Mouse (Mus musculus): ENCODE results near the gene B230104I21Rik.

- TF ChIP-seq CTCF (IDR thresholded peaks at IDR 0.05; ENCODE audit: extremely low read depth, insufficient read depth, low read length) (no peak), POLR2A (IDR thresholded peaks at IDR 0.05; ENCODE audit: extremely low read depth, insufficient read depth, low read length) (no peak)
Observed at GRCm38 (mm10) chr4:154328431-154328830, 7.5 kb upstream of the B230104I21Rik start.

Data from cortical plate, adult 2 months (tissue).